ENCODE assay signal across 10 mouse cellular contexts in the genomic region with DNA sequence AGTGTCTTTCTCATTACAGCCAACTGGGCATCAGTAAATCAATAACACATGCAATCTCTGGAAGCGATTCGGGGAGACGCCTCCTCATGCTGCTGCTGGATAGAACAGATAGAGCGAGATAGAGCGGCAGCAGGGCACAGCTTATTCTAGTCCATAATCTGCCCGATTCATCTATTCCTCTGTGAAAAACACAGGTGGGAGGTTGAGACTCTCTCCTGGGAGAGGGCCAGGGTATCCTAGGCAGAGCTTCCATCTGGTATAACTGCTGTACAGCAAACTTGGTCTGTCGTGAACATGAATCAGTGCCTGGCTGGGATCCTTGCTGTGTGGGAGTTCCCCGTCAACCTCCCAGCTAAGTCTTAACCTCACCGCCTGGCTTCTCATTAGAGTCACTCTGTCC.
DNase-seq lines count a peak whose midpoint lies in the region.
"Had no signal": no experiment of that assay in that cellular context is flagged by ENCODE, and none has a peak within 500 bp of the region (broad histone marks: within the 10 kb centered on the region; RNA-seq: fewer than 3 reads in every experiment).

No protein-coding gene starts in this region.

- peak; percentile 26 to 34 for DNase-seq in kidney, postnatal 4 days
- DNase-seq in kidney, adult 9 months = no peak
- peak; percentile 95 for DNase-seq in fat pad, adult 2 months (ENCODE audit: extremely low read depth, low read depth, low spot score)
- peak; percentile 73 to 89 for DNase-seq in layer of hippocampus, postnatal 14 days (ENCODE audit: low spot score in 2 of 2)
- peak; percentile 5 for DNase-seq in skeletal muscle tissue, adult 2 months (ENCODE audit: low read depth, low spot score)
- DNase-seq in embryo, embryonic 11 days = no peak
- DNase-seq in lung, adult 18-20 months = no peak
- no peak for DNase-seq in embryo, embryonic 10 days (ENCODE audit: low spot score)
- DNase-seq: retina, postnatal 1 day; thymus, postnatal 14 days had no signal

Comparison
In these comparisons a context has a peak if more than half of its experiments do, and no peak if none do; other contexts are left out.
1. DNase-seq: peak in kidney, postnatal 4 days (2 of 2), fat pad, adult 2 months (single experiment), layer of hippocampus, postnatal 14 days (2 of 2) and skeletal muscle tissue, adult 2 months (single experiment); none in kidney, adult 9 months (single experiment), embryo, embryonic 11 days (single experiment), lung, adult 18-20 months (0 of 2) and embryo, embryonic 10 days (single experiment).